In genomic region chr1:166182952-166183627, GRCm38 (mm10) we compare ENCODE assay signal across 12 mouse cellular contexts. TPM values are rescaled to one million over a fixed set of nuclear protein-coding genes. Genes with fewer than 3 reads are reported as not detected.
DNase-seq lines count a peak whose midpoint lies in the region; ATAC-seq and TF ChIP-seq lines count a peak whose summit lies in the region.
"Had no signal": no experiment of that assay in that cellular context is flagged by ENCODE, and none has a peak within 500 bp of the region (broad histone marks: within the 10 kb centered on the region; RNA-seq: fewer than 3 reads in every experiment).

No protein-coding gene starts in this region.

- 0 out of 2 replicates have a peak, but pooled peaks cover 3% of the 10 kb centered on the region for H3K4me1 ChIP-seq in heart, embryonic 11.5 days (ENCODE audit: control insufficient read depth, insufficient read depth, low read length)
- H3K4me1 ChIP-seq in lung, embryonic 16.5 days (replicated peaks; ENCODE audit: control insufficient read depth, insufficient read depth, low read length): peaks cover 11% of the 10 kb centered on the region
- peaks cover 14% of the 10 kb centered on the region for H3K4me1 ChIP-seq in heart, embryonic 10.5 days
- H3K4me1 ChIP-seq in limb, embryonic 14.5 days (ENCODE audit: control insufficient read depth, insufficient read depth, low read length): peaks cover 4% of the 10 kb centered on the region; the same call in 1 of the 2 replicates
- H3K4me1 ChIP-seq: stomach, embryonic 15.5 days had no signal

- ATAC-seq in heart, embryonic 11.5 days (replicated peaks; ENCODE audit: insufficient number of reproducible peaks, low FRiP score, low TSS enrichment): no peak
- ATAC-seq in lung, embryonic 16.5 days (ENCODE audit: low read depth): peak; percentile 56
- 0 out of 2 replicates have a peak, but pooled peaks have one; percentile 60 for ATAC-seq in limb, embryonic 14.5 days (ENCODE audit: low FRiP score, low read depth)
- no peak for ATAC-seq in CD4-positive, CD25-positive, alpha-beta regulatory T cell, adult 4 months

- no peak for TF ChIP-seq POLR2A in limb, embryonic 14.5 days (IDR thresholded peaks at IDR 0.05; ENCODE audit: borderline replicate concordance, extremely low read depth, insufficient read depth, insufficient read length)

- no peak overlapping the region for H3K4me2 ChIP-seq in heart, embryonic 11.5 days
- no peak overlapping the region for H3K4me2 ChIP-seq in lung, embryonic 16.5 days (ENCODE audit: low read depth, low read length)
- no peak overlapping the region for H3K4me2 ChIP-seq in limb, embryonic 14.5 days (replicated peaks; ENCODE audit: low read depth, low read length, severe bottlenecking)
- H3K4me2 ChIP-seq: stomach, embryonic 15.5 days had no signal

- H3K36me3 ChIP-seq in heart, embryonic 11.5 days (ENCODE audit: control insufficient read depth, insufficient read depth, low read length): no peaks in the 10 kb centered on the region
- no peaks in the 10 kb centered on the region for H3K36me3 ChIP-seq in lung, embryonic 16.5 days (ENCODE audit: control insufficient read depth, insufficient read depth, low read length)
- H3K36me3 ChIP-seq in heart, embryonic 10.5 days: no peaks in the 10 kb centered on the region
- H3K36me3 ChIP-seq in limb, embryonic 14.5 days (ENCODE audit: control insufficient read depth, insufficient read depth, low read length): no peaks in the 10 kb centered on the region
- H3K36me3 ChIP-seq: stomach, embryonic 15.5 days had no signal

- DNase-seq in heart, adult 9 months (ENCODE audit: low spot score in 2 of 2): peak; percentile 5
- DNase-seq in lung, postnatal 36 days: no peak
- DNase-seq in heart, embryonic 10.5 days (ENCODE audit: low spot score): peak; percentile 67
- peak; percentile 35 for DNase-seq in limb, embryonic 14.5 days (ENCODE audit: low spot score)
- DNase-seq: lung, postnatal 10 days had no signal

- H3K27ac ChIP-seq in heart, embryonic 11.5 days (ENCODE audit: low read depth, low read length): no peak overlapping the region
- H3K27ac ChIP-seq in lung, embryonic 16.5 days (ENCODE audit: low read length): no peak overlapping the region
- H3K27ac ChIP-seq in heart, embryonic 10.5 days: no peak overlapping the region
- H3K27ac ChIP-seq in limb, embryonic 14.5 days (replicated peaks; ENCODE audit: low read depth, low read length): no peak overlapping the region
- H3K27ac ChIP-seq: heart, adult 2 months; stomach, embryonic 15.5 days had no signal

- H3K9me3 ChIP-seq in heart, embryonic 11.5 days (replicated peaks; ENCODE audit: control insufficient read depth, low read length): no peaks in the 10 kb centered on the region
- no peaks in the 10 kb centered on the region for H3K9me3 ChIP-seq in lung, embryonic 16.5 days (ENCODE audit: control insufficient read depth, low read length)
- no peaks in the 10 kb centered on the region for H3K9me3 ChIP-seq in heart, embryonic 10.5 days
- no peaks in the 10 kb centered on the region for H3K9me3 ChIP-seq in limb, embryonic 14.5 days (ENCODE audit: control insufficient read depth, low read length)
- H3K9me3 ChIP-seq: stomach, embryonic 15.5 days had no signal

- no peak overlapping the region for H3K9ac ChIP-seq in heart, embryonic 11.5 days (ENCODE audit: low read depth, low read length)
- no peak overlapping the region for H3K9ac ChIP-seq in lung, embryonic 16.5 days (ENCODE audit: low read length)
- H3K9ac ChIP-seq in limb, embryonic 14.5 days (ENCODE audit: low read depth, low read length, severe bottlenecking): no peak overlapping the region
- H3K9ac ChIP-seq: stomach, embryonic 15.5 days had no signal

- no peak overlapping the region for H3K4me3 ChIP-seq in heart, embryonic 11.5 days (ENCODE audit: low read depth, low read length)
- no peak overlapping the region for H3K4me3 ChIP-seq in lung, embryonic 16.5 days (ENCODE audit: low read length)
- no peak overlapping the region for H3K4me3 ChIP-seq in heart, embryonic 10.5 days
- H3K4me3 ChIP-seq in limb, embryonic 14.5 days (replicated peaks; ENCODE audit: low read length): no peak overlapping the region
- H3K4me3 ChIP-seq: heart, adult 2 months; myocyte; stomach, embryonic 15.5 days had no signal

- 77% methylated on average over 10 of the region's 10 CpGs for WGBS in heart, embryonic 11.5 days (ENCODE audit: insufficient replicate concordance)
- WGBS in lung, embryonic 16.5 days: 47% methylated on average over 10 of the region's 10 CpGs
- 82% methylated on average over 10 of the region's 10 CpGs for WGBS in heart, embryonic 10.5 days
- 37% methylated on average over 10 of the region's 10 CpGs for WGBS in limb, embryonic 14.5 days

- no peaks in the 10 kb centered on the region for H3K27me3 ChIP-seq in heart, embryonic 11.5 days (ENCODE audit: control insufficient read depth, insufficient read depth, low read length)
- H3K27me3 ChIP-seq in lung, embryonic 16.5 days (ENCODE audit: control insufficient read depth, insufficient read depth, low read depth, low read length): no peaks in the 10 kb centered on the region
- no peaks in the 10 kb centered on the region for H3K27me3 ChIP-seq in heart, embryonic 10.5 days (ENCODE audit: insufficient read depth, poor library complexity, severe bottlenecking)
- no peaks in the 10 kb centered on the region for H3K27me3 ChIP-seq in limb, embryonic 14.5 days (ENCODE audit: control insufficient read depth, insufficient read depth, low read length)
- H3K27me3 ChIP-seq: stomach, embryonic 15.5 days had no signal

RNA-seq across cellular contexts. Expression of gene Gpa33, which starts 53.1 kb away (rescaled TPM):
- 0.15 TPM in 1 of 2 replicates, not detected in the other for polyA plus RNA-seq in heart, embryonic 11.5 days (2014; fragmentation: Nextera tagmentation; extraction: Ambion mirVana)
- polyA plus RNA-seq in lung, embryonic 16.5 days (2015; fragmentation: Nextera tagmentation; extraction: Ambion mirVana): 0.18 and 0.25 TPM in 2 replicates
- 0.15 and 0.20 TPM in 2 replicates for polyA plus RNA-seq in heart, embryonic 10.5 days (2016; fragmentation: Nextera tagmentation; extraction: Ambion mirVana)
- polyA plus RNA-seq in limb, embryonic 14.5 days (2012; rRNA removed): 0.96 and 1.2 TPM in 2 replicates
- 1.1 and 1.2 TPM in 2 replicates for polyA plus RNA-seq in limb, embryonic 14.5 days (2014; fragmentation: Nextera tagmentation; extraction: Ambion mirVana)
- not detected for polyA plus RNA-seq in CD4-positive, CD25-positive, alpha-beta regulatory T cell, adult 4 months (2017; shearing (Covaris generic))
- polyA plus RNA-seq: heart, adult 2 months had no signal

RNA-seq across cellular contexts. Expression of gene Dusp27, which starts 55.4 kb away (rescaled TPM):
- 32.2 and 45.4 TPM in 2 replicates for polyA plus RNA-seq in heart, embryonic 11.5 days (2014; fragmentation: Nextera tagmentation; extraction: Ambion mirVana)
- polyA plus RNA-seq in lung, embryonic 16.5 days (2015; fragmentation: Nextera tagmentation; extraction: Ambion mirVana): 3.3 and 3.7 TPM in 2 replicates
- 38.2 and 64.9 TPM in 2 replicates for polyA plus RNA-seq in heart, embryonic 10.5 days (2016; fragmentation: Nextera tagmentation; extraction: Ambion mirVana)
- polyA plus RNA-seq in limb, embryonic 14.5 days (2012; rRNA removed): 2.6 and 3.6 TPM in 2 replicates
- 4.8 and 6.4 TPM in 2 replicates for polyA plus RNA-seq in limb, embryonic 14.5 days (2014; fragmentation: Nextera tagmentation; extraction: Ambion mirVana)
- not detected for polyA plus RNA-seq in CD4-positive, CD25-positive, alpha-beta regulatory T cell, adult 4 months (2017; shearing (Covaris generic))

RNA-seq across cellular contexts. Expression of gene Mael, which starts 55.5 kb away (rescaled TPM):
- polyA plus RNA-seq in heart, embryonic 11.5 days (2014; fragmentation: Nextera tagmentation; extraction: Ambion mirVana): 0.16 TPM in 1 of 2 replicates, not detected in the other
- polyA plus RNA-seq in lung, embryonic 16.5 days (2015; fragmentation: Nextera tagmentation; extraction: Ambion mirVana): not detected in 2 replicates
- polyA plus RNA-seq in heart, embryonic 10.5 days (2016; fragmentation: Nextera tagmentation; extraction: Ambion mirVana): 0.09 and 0.11 TPM in 2 replicates
- polyA plus RNA-seq in limb, embryonic 14.5 days (2012; rRNA removed): 0.04 and 0.08 TPM in 2 replicates
- polyA plus RNA-seq in limb, embryonic 14.5 days (2014; fragmentation: Nextera tagmentation; extraction: Ambion mirVana): not detected in 2 replicates
- not detected for polyA plus RNA-seq in CD4-positive, CD25-positive, alpha-beta regulatory T cell, adult 4 months (2017; shearing (Covaris generic))
- polyA plus RNA-seq: large intestine, adult 2 months; myocyte; stomach, embryonic 15.5 days had no signal

Comparison
In these comparisons a context has a peak if more than half of its experiments do, and no peak if none do; other contexts are left out.
1. ATAC-seq: peak in lung, embryonic 16.5 days (single experiment) and limb, embryonic 14.5 days (single experiment); none in heart, embryonic 11.5 days (single experiment) and CD4-positive, CD25-positive, alpha-beta regulatory T cell, adult 4 months (single experiment).